Mouse (Mus musculus) liver, embryonic 14.5 days (tissue): ENCODE results near the gene Plekhg4. TPM values are rescaled to one million over a fixed set of nuclear protein-coding genes. Genes with fewer than 3 reads are reported as not detected.

Source experiments
- ATAC-seq: fragments of 200-750 bp; cut with Nextera tagmentation; 2 replicates; pipeline ENCODE4 v1.8.0; 2017; ENCODE audit warnings: moderate number of reproducible peaks, mild to moderate bottlenecking, moderate library complexity; ENCODE audit not compliant: insufficient read depth
- DNase-seq, 3 experiments: peaks; one replicate each; pipeline ENCODE4 v3.0.0-alpha.2; 2012 to 2013; ENCODE audit warnings: low read depth in 3 of 3, low spot score in 3 of 3
- H3K27ac ChIP-seq: fragments of 300-500 bp; sonication (generic); 2 replicates; pipeline ENCODE4 v1.5.1; 2014; ENCODE audit warnings: moderate library complexity, mild to moderate bottlenecking, control low read depth, inconsistent platforms
- H3K27me3 ChIP-seq: fragments of 300-500 bp; sonication (generic); 2 replicates; pipeline ENCODE4 v1.6.1; 2014; ENCODE audit warnings: mild to moderate bottlenecking, low read length, moderate library complexity; ENCODE audit not compliant: control insufficient read depth, insufficient read depth
- H3K36me3 ChIP-seq: fragments of 300-500 bp; sonication (generic); replicated peaks from 2 replicates; pipeline ENCODE4 v1.6.1; 2014; ENCODE audit warnings: low read depth; ENCODE audit not compliant: control insufficient read depth, insufficient read depth
- H3K4me1 ChIP-seq, 2 experiments: fragments of 200-500 bp in 1 of 2; fragments of 300-500 bp in 1 of 2; sonication (generic) in 1 of 2; replicated peaks; 2 replicates each; pipeline ENCODE4 v1.6.1; 2012 to 2014; ENCODE audit warnings: antibody characterized with exemption in 1 of 2, inconsistent platforms in 1 of 2, low read length in 1 of 2; ENCODE audit not compliant: control insufficient read depth in 2 of 2, insufficient read depth in 2 of 2
- H3K4me2 ChIP-seq: fragments of 300-500 bp; sonication (generic); 2 replicates; pipeline ENCODE4 v1.6.1; 2014; ENCODE audit warnings: low read depth, mild to moderate bottlenecking, control low read depth, moderate library complexity
- H3K4me3 ChIP-seq, 2 experiments: fragments of 200-500 bp in 1 of 2; fragments of 300-500 bp in 1 of 2; sonication (generic) in 1 of 2; 2 replicates each; pipeline ENCODE4 v1.5.1; 2012 to 2014; ENCODE audit warnings: low read depth in 2 of 2, low read length in 2 of 2, mild to moderate bottlenecking in 2 of 2, control low read depth in 1 of 2, inconsistent platforms in 1 of 2, moderate library complexity in 1 of 2; ENCODE audit not compliant: insufficient read depth in 1 of 2
- H3K9ac ChIP-seq: fragments of 300-500 bp; sonication (generic); replicated peaks from 2 replicates; pipeline ENCODE4 v1.6.1; 2014; ENCODE audit warnings: mild to moderate bottlenecking, control low read depth, moderate library complexity
- H3K9me3 ChIP-seq: fragments of 300-500 bp; sonication (generic); 2 replicates; pipeline ENCODE4 v1.6.1; 2016; ENCODE audit warnings: low read length, mixed read lengths; ENCODE audit not compliant: control insufficient read depth
- CTCF ChIP-seq: IDR thresholded peaks from 2 replicates; pipeline ENCODE4 v1.5.1; 2016; ENCODE audit warnings: antibody characterized with exemption, low read depth, control low read depth
- EP300 ChIP-seq: IDR thresholded peaks from 2 replicates; pipeline ENCODE4 v1.6.1; 2016; ENCODE audit warnings: antibody characterized with exemption, low read depth
- WGBS: fragments of 180-500 bp; shearing (Covaris S2); extraction: QIAGEN DNeasy Blood & Tissue Kit; methylation state at CpG from one replicate; pipeline ENCODE4 v1.1.7; 2014; ENCODE audit not compliant: insufficient replicate concordance; 5-methylcytosine and 5-hydroxymethylcytosine counted together
- polyA plus RNA-seq, 2 experiments: library from polyadenylated mRNA; depleted of rRNA in 1 of 2; stranded (reverse) in 1 of 2; unstranded in 1 of 2; fragments of >200 nt; fragmentation: Nextera tagmentation in 1 of 2; extraction: Ambion mirVana in 1 of 2; gene quantifications; 2 replicates each; pipeline versions ENCODE4 v1.2.1 to v1.2.3; 2012 to 2014

The Plekhg4 gene
- polyA plus RNA-seq, 2 experiments, result 0.06 to 0.08 TPM

DNA sequence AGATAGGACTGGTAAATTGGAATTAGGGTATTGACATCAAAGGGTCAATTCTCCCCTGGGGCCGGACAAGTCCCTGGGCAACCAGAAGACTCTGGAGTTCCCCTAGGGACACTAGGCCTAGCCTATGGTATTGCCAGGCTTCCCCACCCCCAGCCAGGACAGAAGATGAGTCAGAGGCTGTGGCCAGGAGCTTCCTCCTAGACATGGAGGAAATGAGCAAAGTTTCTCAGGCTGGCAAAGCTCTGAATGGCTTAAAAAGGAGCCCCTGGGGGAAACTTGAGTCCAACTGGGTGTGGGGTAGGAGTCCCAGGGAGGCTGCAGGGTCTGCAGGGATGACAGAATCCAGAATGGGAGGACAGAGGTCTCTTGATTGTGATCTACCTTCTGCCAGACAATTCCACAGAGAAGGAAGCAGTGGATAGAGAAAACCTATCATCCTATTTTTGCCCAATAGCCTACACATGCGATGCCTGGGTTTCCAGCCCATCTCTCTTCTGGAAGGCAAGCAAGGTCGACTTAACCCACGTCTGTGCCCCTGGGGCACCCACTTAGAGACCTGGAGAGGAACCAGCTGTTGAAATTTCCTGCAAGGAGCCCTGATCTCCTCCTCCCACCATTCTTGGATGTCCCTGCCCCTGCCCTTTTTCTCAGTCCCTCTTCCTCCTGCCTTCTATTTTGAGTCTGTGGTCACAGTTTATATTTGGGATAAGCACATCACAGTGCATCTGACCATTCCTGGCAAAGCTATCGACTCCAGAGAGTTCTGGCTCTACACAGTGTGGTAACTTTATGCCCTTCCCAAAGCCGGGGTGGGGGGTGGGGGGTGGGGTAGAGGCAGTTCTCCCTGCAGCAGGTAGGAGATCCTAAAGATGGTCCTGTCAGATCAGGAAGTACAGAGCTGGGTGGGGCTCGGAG is 27.8 kb upstream of the Plekhg4 start:
- peak overlapping the region; percentile 28; the same call in 1 of the 2 replicates for H3K4me2 ChIP-seq
- TF ChIP-seq CTCF (no peak), EP300 (no peak)
- DNase-seq (no peak), ATAC-seq (no peak)
- 26% methylated on average over 7 of the region's 7 CpGs for WGBS
- peaks cover 39% of the 10 kb centered on the region for H3K27me3 ChIP-seq
- H3K27ac ChIP-seq, result no peak overlapping the region
- H3K4me1 ChIP-seq, result peaks cover 9 to 15% of the 10 kb centered on the region in 2 experiments
- no peaks in the 10 kb centered on the region for H3K9me3 ChIP-seq
- no peak overlapping the region for H3K4me3 ChIP-seq
- no peak overlapping the region for H3K9ac ChIP-seq
- no peaks in the 10 kb centered on the region for H3K36me3 ChIP-seq

DNA sequence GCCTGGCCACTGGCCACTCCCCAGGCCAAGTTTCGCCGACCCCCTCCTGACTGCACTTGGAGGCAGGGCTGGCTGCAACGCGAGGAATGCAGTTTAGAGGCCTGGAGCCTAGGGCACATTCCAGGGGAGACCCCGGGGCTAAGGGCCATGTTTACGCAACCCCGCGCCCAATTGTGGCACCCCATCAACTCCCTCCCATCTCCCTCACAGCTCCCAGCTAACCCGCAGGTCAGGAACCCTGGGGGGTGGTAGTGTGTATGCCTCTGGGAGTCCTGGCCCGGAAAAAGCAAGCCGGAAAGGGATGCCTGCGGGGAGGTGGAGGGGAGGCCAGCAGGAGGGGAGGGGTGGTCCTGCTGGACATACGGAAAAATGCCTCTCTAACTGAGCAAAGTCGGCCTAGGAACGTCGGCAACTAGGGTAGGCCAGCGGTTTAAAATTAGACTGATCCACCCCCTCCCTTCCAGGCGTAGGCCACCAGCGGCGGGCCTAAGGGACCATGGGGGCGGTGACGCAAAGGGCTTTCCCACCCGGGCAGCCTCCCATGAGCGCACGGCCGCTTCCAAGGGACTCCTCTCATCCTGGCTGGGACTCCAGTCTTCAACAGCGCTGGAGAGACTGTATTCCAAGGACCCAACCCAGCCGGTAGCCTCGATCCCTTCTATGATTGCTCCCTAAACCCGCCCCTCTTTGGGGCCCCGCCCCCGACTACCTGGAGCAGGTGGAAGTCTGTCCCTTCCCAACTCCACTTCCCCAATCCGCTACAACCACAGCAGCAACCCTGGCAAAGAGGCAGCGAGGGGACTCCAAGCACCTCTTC is 26.3 kb upstream of the Plekhg4 start:
- no peak for TF ChIP-seq CTCF
- no peak for TF ChIP-seq EP300
- H3K4me3 ChIP-seq, result peak overlapping the region; percentile 57 to 61
- no peaks in the 10 kb centered on the region for H3K9me3 ChIP-seq
- peaks cover 9 to 10% of the 10 kb centered on the region in 2 experiments for H3K4me1 ChIP-seq
- DNase-seq, result no peak
- peak overlapping the region; percentile 61 for H3K9ac ChIP-seq
- no peak overlapping the region for H3K27ac ChIP-seq
- 0 out of 2 replicates have a peak, but pooled peaks have one; percentile 4 for ATAC-seq
- 9% methylated on average over 34 of the region's 34 CpGs for WGBS
- H3K4me2 ChIP-seq, result peak overlapping the region; percentile 88
- no peaks in the 10 kb centered on the region for H3K36me3 ChIP-seq
- peaks cover 51% of the 10 kb centered on the region for H3K27me3 ChIP-seq

DNA sequence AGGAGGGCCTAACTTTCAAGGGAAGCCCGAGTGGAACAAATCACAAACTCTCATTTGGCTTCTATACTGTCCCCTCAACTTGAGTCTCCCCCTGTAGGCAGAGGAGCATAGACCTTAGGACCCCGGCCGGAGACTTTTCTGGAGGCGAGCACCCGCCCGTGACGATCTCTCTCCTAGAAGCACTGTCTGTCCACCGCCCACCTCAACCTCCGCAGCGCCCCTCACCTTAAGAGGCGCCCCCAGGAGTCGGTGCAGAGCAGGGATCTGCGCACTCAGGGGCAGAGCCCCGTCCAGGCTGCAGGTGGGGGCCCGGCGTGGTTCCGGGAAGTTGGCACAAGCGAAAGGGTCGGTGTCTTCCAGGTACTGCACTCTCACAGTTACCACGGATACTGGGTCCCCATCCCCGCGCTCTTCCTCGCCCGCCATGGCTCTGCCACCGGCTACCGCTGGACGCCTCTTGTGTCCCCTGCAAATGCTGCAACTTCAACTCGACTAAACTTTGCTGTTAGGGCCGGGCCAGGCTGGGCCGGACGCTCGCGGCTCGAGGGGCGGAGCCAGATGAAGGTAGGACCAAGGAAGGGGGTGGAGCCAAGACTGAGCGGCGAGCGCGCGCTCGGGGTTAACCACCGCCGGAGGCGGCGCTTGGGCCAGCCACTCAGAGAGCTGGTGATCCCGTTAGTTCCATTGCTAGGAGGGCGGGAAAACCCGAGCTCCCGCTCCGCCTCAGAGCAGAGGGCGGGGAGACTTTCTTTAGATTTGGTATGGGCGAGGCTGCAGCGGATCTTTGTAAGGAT is 25.4 kb upstream of the Plekhg4 start, which contains the start of gene Fhod1:
TSS of gene Fhod1 (minus strand) at position 526 of the 794 bp plus-strand sequence.
- peaks cover 51% of the 10 kb centered on the region for H3K27me3 ChIP-seq
- WGBS, result under 1% methylated on average over 53 of the region's 53 CpGs

GRCm38 (mm10) chr8:105348450-105349095 is 24.5 kb upstream of the Plekhg4 start, which contains the start of gene Slc9a5:
Gene Slc9a5, plus strand, starts transcription at chr8:105348843.
- H3K9ac ChIP-seq, result peak within 1 kb of the TSS; percentile 61
- no peak for DNase-seq
- WGBS, result under 1% methylated on average over 34 of the region's 34 CpGs

More for the DNA sequence above, 25.4 kb upstream of the Plekhg4 start, which contains the start of gene Fhod1:
- Histone ChIP-seq H3K9ac (peak within 1 kb of the TSS; percentile 61), H3K4me3 (peak within 1 kb of the TSS; percentile 57 to 61), H3K4me1 (peaks cover 8 to 9% of the 10 kb centered on the region in 2 experiments; a peak in 3 of 4 replicates), H3K27ac (no peak within 1 kb of the TSS), H3K9me3 (no peaks in the 10 kb centered on the region), H3K36me3 (no peaks in the 10 kb centered on the region), H3K4me2 (peak within 1 kb of the TSS; percentile 88)
- no peak for TF ChIP-seq EP300
- TF ChIP-seq CTCF, result peak; percentile 27; the same call in 1 of the 2 replicates
- DNase-seq (peak; percentile 81 to 89 (median 85)), ATAC-seq (peak; percentile 91)

More at GRCm38 (mm10) chr8:105348450-105349095, 24.5 kb upstream of the Plekhg4 start, which contains the start of gene Slc9a5:
- H3K4me3 ChIP-seq, result peak within 1 kb of the TSS; percentile 57 to 61
- H3K27me3 ChIP-seq, result peaks cover 51% of the 10 kb centered on the region
- peak within 1 kb of the TSS; percentile 88 for H3K4me2 ChIP-seq
- ATAC-seq, result no peak
- H3K4me1 ChIP-seq, result peaks cover 8 to 9% of the 10 kb centered on the region in 2 experiments; a peak in 3 of 4 replicates
- peak; percentile 19; the same call in 1 of the 2 replicates for TF ChIP-seq CTCF
- no peak for TF ChIP-seq EP300
- H3K27ac ChIP-seq, result no peak within 1 kb of the TSS
- no peaks in the 10 kb centered on the region for H3K9me3 ChIP-seq
- no peaks in the 10 kb centered on the region for H3K36me3 ChIP-seq
